In genomic region chr11:89988936-89989589, GRCm38 (mm10) we compare ENCODE assay signal across 8 mouse cellular contexts. TPM values are rescaled to one million over a fixed set of nuclear protein-coding genes. Genes with fewer than 3 reads are reported as not detected.
A peak's percentile ranks its signal among the peaks of the same experiment; 100 is the strongest.
DNase-seq lines count a peak whose midpoint lies in the region; ATAC-seq and TF ChIP-seq lines count a peak whose summit lies in the region.

No protein-coding gene starts in this region.

- H3K9ac ChIP-seq in limb, embryonic 13.5 days: no peak overlapping the region
- H3K9ac ChIP-seq in stomach, embryonic 15.5 days: no peak overlapping the region

- WGBS in kidney, adult 2 months: 23% methylated on average over 8 of the region's 8 CpGs
- 18% methylated on average over 8 of the region's 8 CpGs for WGBS in limb, embryonic 13.5 days
- WGBS in stomach, embryonic 15.5 days: 19% methylated on average over 8 of the region's 8 CpGs

- peak; percentile 28 to 30 for DNase-seq in urinary bladder, adult 18-20 months (ENCODE audit: low spot score in 2 of 2)
- DNase-seq in urinary bladder, postnatal 10 days (ENCODE audit: low spot score): no peak
- peak; percentile 26 to 27 for DNase-seq in gastrocnemius, adult 8-10 months (ENCODE audit: low spot score in 2 of 2)
- peak; percentile 72 for DNase-seq in kidney, adult 2 months

- H3K27ac ChIP-seq in kidney, adult 2 months (ENCODE audit: insufficient read depth, low read depth, low read length): no peak overlapping the region
- no peak overlapping the region for H3K27ac ChIP-seq in limb, embryonic 13.5 days
- H3K27ac ChIP-seq in stomach, embryonic 15.5 days: no peak overlapping the region

- H3K4me1 ChIP-seq in kidney, adult 2 months (ENCODE audit: control insufficient read depth, insufficient read depth, low read length): peaks cover 8% of the 10 kb centered on the region; the same call in 1 of the 2 replicates
- H3K4me1 ChIP-seq in limb, embryonic 13.5 days: no peaks in the 10 kb centered on the region
- no peaks in the 10 kb centered on the region for H3K4me1 ChIP-seq in stomach, embryonic 15.5 days

- no peak overlapping the region for H3K4me2 ChIP-seq in limb, embryonic 13.5 days (replicated peaks)
- no peak overlapping the region for H3K4me2 ChIP-seq in stomach, embryonic 15.5 days

- no peaks in the 10 kb centered on the region for H3K27me3 ChIP-seq in kidney, adult 2 months (replicated peaks; ENCODE audit: control insufficient read depth, insufficient read depth, low read length)
- H3K27me3 ChIP-seq in limb, embryonic 13.5 days: no peaks in the 10 kb centered on the region
- no peaks in the 10 kb centered on the region for H3K27me3 ChIP-seq in stomach, embryonic 15.5 days (replicated peaks)

- no peaks in the 10 kb centered on the region for H3K36me3 ChIP-seq in kidney, adult 2 months (ENCODE audit: control insufficient read depth, insufficient read depth, low read length)
- no peaks in the 10 kb centered on the region for H3K36me3 ChIP-seq in limb, embryonic 13.5 days
- H3K36me3 ChIP-seq in stomach, embryonic 15.5 days: no peaks in the 10 kb centered on the region

- peak; percentile 92 for TF ChIP-seq CTCF in kidney, adult 2 months (conservative IDR thresholded peaks at IDR 0.05; ENCODE audit: insufficient read depth, insufficient read length, low read depth, low read length)

- TF ChIP-seq POLR2A in kidney, adult 2 months (IDR thresholded peaks at IDR 0.05; ENCODE audit: low read depth, low read length): no peak

- no peaks in the 10 kb centered on the region for H3K9me3 ChIP-seq in limb, embryonic 13.5 days
- no peaks in the 10 kb centered on the region for H3K9me3 ChIP-seq in stomach, embryonic 15.5 days

- no peak overlapping the region for H3K4me3 ChIP-seq in kidney, adult 2 months (ENCODE audit: insufficient read depth, low read depth, low read length)
- no peak overlapping the region for H3K4me3 ChIP-seq in limb, embryonic 13.5 days
- no peak overlapping the region for H3K4me3 ChIP-seq in stomach, embryonic 15.5 days (replicated peaks)

- peak; percentile 69 for ATAC-seq in common myeloid progenitor, adult 5-6 weeks (replicated peaks; ENCODE audit: low read depth, poor library complexity, severe bottlenecking)
- ATAC-seq in limb, embryonic 13.5 days (ENCODE audit: low FRiP score, low read depth): peak; percentile 75
- ATAC-seq in monocyte, adult 5-6 weeks (replicated peaks; ENCODE audit: insufficient number of reproducible peaks, low FRiP score, low TSS enrichment, poor library complexity, severe bottlenecking): peak; percentile 51; the same call in 1 of the 2 replicates
- ATAC-seq in stomach, embryonic 15.5 days (ENCODE audit: insufficient read depth, low FRiP score, low read depth): peak; percentile 45; the same call in 1 of the 2 replicates

RNA-seq across cellular contexts. Expression of gene Pctp, which starts 13.6 kb away (rescaled TPM):
- 31.2 and 31.8 TPM in 2 replicates for total RNA-seq in common myeloid progenitor, adult 5-6 weeks (2017)
- 1 to 10 TPM; 3.1 to 4.5 (median 4.3) TPM for total RNA-seq in gastrocnemius, adult 8-10 months (2022)
- 8.7 and 12.3 TPM in 2 replicates for polyA plus RNA-seq in kidney, adult 2 months (2012; rRNA removed)
- 6.9 and 8.2 TPM in 2 replicates for polyA plus RNA-seq in limb, embryonic 13.5 days (2015; fragmentation: Nextera tagmentation; extraction: Ambion mirVana)
- total RNA-seq in monocyte, adult 5-6 weeks (2017): 16.6 to 23.5 TPM (median 17.7 TPM) in 3 replicates
- polyA plus RNA-seq in stomach, embryonic 15.5 days (2015; fragmentation: Nextera tagmentation; extraction: Ambion mirVana): 13.9 and 15.8 TPM in 2 replicates

RNA-seq across cellular contexts. Expression of gene Tmem100, which starts 41.1 kb away (rescaled TPM):
- total RNA-seq in common myeloid progenitor, adult 5-6 weeks (2017): 0.27 TPM in 1 of 2 replicates, not detected in the other
- total RNA-seq in gastrocnemius, adult 8-10 months (2022): 10 to 100 TPM in 2 of 4 experiments, 1 to 10 TPM in 2; 9.1 to 24.0 (median 11.7) TPM
- polyA plus RNA-seq in kidney, adult 2 months (2012; rRNA removed): 1.5 and 1.8 TPM in 2 replicates
- polyA plus RNA-seq in limb, embryonic 13.5 days (2015; fragmentation: Nextera tagmentation; extraction: Ambion mirVana): 17.1 and 18.1 TPM in 2 replicates
- total RNA-seq in monocyte, adult 5-6 weeks (2017): not detected in 3 replicates
- 27.3 and 27.9 TPM in 2 replicates for polyA plus RNA-seq in stomach, embryonic 15.5 days (2015; fragmentation: Nextera tagmentation; extraction: Ambion mirVana)
